Mouse (Mus musculus) G1E (cell line): Measurements from ENCODE around the gene CT030661.1.
"Not testable (repeated sequence)": the region's sequence is repeated elsewhere in the genome, so short reads cannot be mapped to it uniquely, and the experiment has no call there.

ENCODE experiments used
- CTCF ChIP-seq: IDR thresholded peaks from 2 replicates; pipeline ENCODE4 v1.5.1; 2012; ENCODE audit warnings: low read depth, low read length, inconsistent platforms, mixed read lengths
- GATA1 ChIP-seq: IDR thresholded peaks from 2 replicates; pipeline ENCODE4 v1.6.1; 2012; ENCODE audit warnings: borderline replicate concordance, low read length, inconsistent platforms, mixed read lengths
- GATA2 ChIP-seq: IDR thresholded peaks from 2 replicates; pipeline ENCODE4 v1.6.1; 2012; ENCODE audit warnings: low read depth, low read length, inconsistent platforms, borderline replicate concordance
- POLR2AphosphoS5 ChIP-seq: IDR thresholded peaks from 2 replicates; pipeline ENCODE4 v1.6.1; 2012; ENCODE audit warnings: low read depth, low read length, inconsistent platforms; ENCODE audit not compliant: insufficient replicate concordance
- TAL1 ChIP-seq: conservative IDR thresholded peaks from 2 replicates; pipeline ENCODE4 v1.6.1; 2012; ENCODE audit warnings: low read depth, low read length, inconsistent platforms, mixed read lengths

DNA sequence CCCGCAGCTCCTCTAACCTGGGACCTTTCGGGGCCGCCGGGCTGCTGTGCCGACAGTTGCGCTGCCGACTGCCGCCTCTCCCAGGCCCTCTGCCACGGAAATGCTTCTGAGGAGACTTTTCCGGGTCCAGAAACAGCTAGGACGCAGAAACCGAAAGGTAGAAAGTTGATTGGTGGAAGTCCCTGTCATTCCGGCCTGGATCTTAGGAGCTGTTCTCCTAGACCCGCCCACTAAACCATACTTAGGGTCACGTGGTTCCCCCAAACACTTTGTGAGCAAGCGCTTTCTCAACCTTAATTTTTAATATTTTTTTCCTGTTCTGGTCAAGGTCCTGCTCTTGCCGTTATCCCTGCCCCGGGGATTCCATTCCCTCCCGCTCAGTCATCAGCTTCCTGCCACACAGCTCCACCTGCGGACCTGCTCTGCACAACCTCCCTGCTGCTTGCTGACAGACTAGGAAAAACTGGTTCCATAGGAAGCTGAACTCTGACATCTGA, at the start of gene CT030661.1:
- not testable (repeated sequence) for TF ChIP-seq CTCF, TAL1, GATA1, POLR2AphosphoS5, GATA2
